Mouse (Mus musculus) kidney, adult 9 months (tissue): ENCODE data around the gene Ppie.
"Not testable (repeated sequence)": the region's sequence is repeated elsewhere in the genome, so short reads cannot be mapped to it uniquely, and the experiment has no call there.

ENCODE experiments used
- DNase-seq: peaks from one replicate; pipeline ENCODE4 v3.0.0; 2022

Ppie gene

GRCm38 (mm10) chr4:123139513-123140154 is at the start of gene Ppie:
Gene Ppie (minus strand): TSS chr4:123139951.
- peak; percentile 76 for DNase-seq

DNA sequence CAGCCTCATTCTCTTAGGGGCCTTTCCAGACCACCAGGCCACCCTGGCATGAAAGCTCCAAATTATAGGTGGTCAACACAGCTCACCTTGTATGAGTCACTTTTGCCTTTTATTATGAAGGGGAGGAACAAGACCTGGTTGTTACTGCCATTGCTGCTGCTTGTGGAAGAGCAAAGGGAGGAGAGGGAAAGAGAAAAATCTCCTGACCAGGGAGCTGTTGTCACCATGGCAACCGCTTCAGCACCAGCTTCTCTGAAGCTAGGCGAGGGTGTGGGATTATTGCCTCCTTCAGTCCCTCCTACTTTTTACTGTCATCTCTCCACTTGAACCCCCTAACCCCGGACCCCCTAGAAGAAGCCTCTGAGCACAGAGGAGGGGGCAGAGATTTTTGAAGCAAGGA is 45.1 kb upstream of the Ppie start:
- DNase-seq: no peak

GRCm38 (mm10) chr4:123183239-123184056 is 43.7 kb upstream of the Ppie start:
- peak; percentile 74 for DNase-seq

GRCm38 (mm10) chr4:123182328-123183238 is 42.8 kb upstream of the Ppie start, which contains the start of gene Hpcal4:
Gene Hpcal4 (plus strand): TSS chr4:123183227.
- peak; percentile 8 for DNase-seq

DNA sequence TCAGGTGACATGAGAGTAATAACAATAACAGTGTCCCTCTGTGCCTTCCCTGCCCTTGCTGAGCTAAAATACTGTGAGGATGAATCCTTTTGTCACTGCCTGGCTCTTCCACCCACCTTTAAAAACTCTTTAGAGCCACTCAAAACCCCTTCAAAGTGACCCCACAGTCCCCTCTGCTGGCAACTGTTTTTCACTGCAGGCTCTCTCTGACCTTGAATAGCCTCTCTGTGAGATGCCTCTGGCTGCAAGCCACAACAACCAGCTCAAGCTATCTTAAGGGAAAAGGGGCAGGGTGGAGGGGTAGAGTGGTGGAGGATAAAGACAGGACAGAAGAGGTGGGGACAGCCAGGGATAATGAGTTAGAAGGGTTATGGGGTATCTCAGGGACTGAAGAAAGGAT is 32.1 kb upstream of the Ppie start:
- DNase-seq: no peak

GRCm38 (mm10) chr4:123164157-123164556 is 24.4 kb upstream of the Ppie start:
- no peak for DNase-seq

GRCm38 (mm10) chr4:123162305-123162917 is 22.7 kb upstream of the Ppie start:
- no peak for DNase-seq

DNA sequence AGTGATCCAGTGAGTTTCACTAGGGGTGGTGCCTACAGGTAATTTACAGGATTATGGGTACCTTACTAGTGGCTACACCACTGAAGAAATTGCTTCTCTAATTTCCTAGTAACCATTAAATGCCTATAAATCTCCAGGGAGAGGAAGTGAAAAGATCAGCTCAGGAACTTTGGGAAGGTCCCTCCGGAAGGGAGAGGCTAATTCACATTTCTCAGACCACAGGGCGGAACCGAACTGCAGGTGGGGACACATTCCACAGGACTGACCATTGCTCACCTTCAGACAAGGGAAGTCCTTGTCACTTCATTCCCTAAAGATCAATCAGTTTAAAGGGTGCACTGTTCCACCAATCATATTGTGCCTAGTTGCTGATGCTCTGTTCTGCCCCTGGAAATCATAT is 21.5 kb upstream of the Ppie start:
- DNase-seq: not testable (repeated sequence)

DNA sequence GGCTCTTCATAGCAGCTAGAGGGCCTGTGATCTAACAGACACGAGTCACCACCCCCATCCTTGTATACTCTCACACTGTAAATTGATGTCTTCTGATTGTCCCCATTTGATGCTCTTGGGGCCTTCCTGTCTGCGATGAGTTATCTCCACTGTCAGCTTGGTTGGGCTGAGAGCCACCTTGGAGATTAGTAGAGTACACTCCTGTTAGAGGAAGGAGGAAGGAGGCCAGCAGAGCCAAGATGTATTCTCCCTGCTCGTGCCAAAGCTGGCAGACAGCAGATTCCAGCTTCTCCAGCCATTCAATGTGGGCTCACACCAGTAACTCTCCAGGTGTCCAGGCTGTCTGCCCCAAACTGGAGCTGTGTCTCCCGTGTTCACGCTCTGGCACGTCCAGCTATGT is 20.8 kb upstream of the Ppie start:
- DNase-seq: no peak

DNA sequence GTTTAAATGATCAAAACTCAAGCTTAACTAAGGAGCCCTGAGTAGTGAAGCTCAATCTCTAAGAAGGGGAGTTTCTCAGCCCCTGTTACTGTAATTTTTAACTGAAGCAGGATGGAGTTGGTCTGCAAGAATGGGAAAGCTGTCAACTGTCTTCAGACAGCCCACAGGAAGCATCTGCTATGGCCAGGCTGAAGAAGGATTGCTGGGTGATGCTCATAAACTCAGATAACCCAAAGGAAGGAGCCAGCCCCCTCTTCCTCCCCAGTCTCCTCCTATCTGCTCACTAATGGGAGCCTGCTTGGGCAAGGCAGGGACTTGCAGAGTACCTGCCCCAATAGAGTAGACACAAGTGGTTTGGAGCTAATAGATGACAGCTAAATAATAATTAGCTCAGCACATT is 16.1 kb upstream of the Ppie start:
- no peak for DNase-seq

DNA sequence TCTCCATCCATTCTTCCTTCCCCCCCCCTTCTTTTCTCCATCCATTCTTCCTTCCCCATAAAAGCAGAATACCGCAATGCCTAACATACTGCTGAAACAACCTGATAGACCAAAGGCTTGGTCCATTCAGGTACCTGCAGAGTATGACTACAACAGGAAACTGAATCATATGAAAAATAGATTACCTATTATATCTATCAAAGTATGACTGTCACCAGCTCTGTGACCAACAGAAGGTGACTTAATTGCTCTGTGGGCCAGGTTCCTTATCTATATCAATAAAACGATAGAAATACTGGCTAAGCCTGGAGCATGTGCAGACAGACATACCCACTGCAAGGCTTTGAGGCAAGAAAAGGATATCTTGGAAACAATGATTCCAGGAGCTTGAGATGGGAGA is 15.7 kb upstream of the Ppie start:
- no peak for DNase-seq

- DNase-seq: peak; percentile 62
Observed at GRCm38 (mm10) chr4:123155004-123155403, 15.3 kb upstream of the Ppie start.

GRCm38 (mm10) chr4:123152976-123153375 is 13.2 kb upstream of the Ppie start:
- no peak for DNase-seq

GRCm38 (mm10) chr4:123152003-123152402 is 12.3 kb upstream of the Ppie start:
- DNase-seq: no peak

DNA sequence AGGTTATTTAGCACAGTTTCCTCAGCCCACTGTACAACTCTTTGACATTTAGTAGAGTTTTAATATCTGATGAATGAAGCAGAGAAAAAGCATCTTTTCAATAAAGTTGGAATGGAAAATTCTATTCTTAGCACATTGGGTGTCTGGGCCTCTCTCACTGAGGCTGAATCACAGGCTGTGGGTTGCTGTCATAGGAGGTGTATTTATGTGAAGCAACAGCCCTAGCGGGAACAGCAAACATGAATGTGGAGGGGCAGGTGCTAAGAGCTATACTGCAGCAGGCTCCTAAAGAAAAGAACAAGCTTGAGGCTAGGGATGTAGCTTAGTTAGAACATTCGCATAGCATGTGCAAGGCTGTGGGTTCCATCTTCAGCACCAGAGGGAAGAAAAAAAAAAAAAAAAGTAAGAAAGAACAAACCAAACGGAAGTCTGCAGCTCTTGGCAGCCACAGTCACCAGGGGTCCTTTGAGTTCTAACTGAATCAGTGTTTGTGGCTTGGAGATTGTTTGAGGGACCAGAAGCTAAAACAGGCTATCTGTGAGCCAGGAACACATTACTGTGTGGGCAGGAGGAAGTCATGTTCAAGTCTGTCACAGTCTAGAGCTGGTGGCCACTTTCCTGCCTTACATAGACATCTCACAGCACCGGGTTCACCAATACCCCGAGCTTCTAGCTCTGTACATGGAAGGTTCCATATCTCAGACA is 7.8 kb upstream of the Ppie start:
- DNase-seq: no peak

GRCm38 (mm10) chr4:123137551-123137950 is 2.2 kb downstream of the Ppie start:
- DNase-seq: no peak

DNA sequence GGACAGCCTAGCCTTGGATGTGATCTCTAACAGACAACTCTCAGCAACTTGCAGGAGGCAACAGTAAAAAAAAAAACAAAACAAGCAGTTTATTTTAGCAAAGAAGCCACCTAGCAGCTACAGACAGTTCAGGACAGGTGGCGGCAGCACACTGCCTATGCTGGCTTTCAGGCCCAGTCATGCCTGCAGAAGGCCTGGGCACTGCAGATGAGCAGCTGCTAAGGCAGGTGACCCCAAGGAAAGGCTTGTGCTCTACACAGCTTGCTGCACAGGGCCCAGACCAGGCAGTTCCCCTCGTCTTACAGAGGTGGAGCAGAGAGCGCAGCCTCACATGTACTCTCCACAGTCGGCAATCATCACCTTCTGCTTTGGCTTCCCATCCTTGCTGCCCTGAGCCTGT is 12.7 kb downstream of the Ppie start:
- no peak for DNase-seq

- DNase-seq: no peak
Observed at GRCm38 (mm10) chr4:123126626-123127025, 13.1 kb downstream of the Ppie start.

DNA sequence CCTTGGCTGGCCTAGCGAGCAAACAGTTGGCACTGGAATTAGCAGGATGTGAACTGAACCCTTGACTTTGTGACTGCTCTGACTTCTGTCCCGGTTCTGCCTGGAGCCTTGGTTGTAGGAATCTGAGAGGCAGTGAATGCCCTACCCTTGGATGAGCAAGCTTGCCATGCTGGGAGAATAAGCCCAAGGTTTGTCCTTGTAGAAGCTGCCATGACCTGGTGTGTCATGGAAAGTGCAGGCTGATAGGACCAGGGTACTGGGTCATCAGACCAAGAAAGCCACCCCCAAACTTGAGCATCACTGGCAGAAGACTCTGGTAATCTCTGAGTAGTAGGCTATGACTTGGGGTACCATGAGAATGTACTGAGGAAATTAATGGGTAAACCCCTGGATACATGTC is 18.5 kb downstream of the Ppie start:
- DNase-seq: no peak

- DNase-seq: not testable (repeated sequence)
Observed at GRCm38 (mm10) chr4:123116640-123117039, 23.1 kb downstream of the Ppie start.

DNA sequence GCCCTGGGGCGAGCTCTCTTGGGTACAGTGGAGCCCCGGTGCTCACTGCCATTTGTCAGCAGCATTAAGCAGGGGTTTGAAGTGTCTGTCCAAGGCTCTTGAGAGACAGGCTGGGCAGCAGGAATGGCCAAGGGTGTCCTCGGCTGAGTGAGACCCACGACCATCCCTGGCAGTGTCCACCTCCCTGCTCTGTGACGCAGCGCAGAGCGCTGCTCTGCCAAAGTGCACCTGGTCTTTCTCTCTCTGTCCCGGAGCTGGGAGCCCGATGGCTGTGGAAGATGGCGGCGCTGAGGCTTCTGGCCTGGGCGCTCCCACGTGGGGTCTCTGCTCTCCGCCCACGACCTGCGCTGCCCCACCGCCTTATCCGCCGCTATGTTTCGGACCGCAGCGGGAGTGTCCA is 23.7 kb downstream of the Ppie start, which contains the start of gene Oxct2b:
Gene Oxct2b (plus strand): TSS at position 256 of the 400 bp plus-strand sequence.
- no peak for DNase-seq

DNA sequence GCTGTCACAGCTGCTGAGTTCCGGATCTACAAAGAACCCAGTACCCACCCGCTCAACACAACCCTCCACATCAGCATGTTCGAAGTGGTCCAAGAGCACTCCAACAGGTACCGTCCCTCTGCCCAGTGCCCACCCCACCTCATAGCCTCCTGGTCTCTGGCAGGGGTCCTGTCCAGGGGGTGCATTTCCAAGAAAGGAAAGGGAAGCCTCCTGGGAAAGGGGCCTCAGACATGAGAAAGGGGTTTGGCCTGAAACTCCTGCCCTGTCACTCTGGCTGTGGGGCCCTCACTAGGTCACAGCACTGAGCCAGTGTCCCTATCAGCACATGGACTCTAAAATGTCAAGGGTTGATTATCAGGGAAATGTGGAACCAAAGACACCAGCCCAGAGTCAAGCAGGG is 25.1 kb downstream of the Ppie start:
- DNase-seq: not testable (repeated sequence)
